Mouse (Mus musculus) adrenal gland, postnatal 10 days (tissue): Measurements from ENCODE around the gene B130006D01Rik. TPM values are rescaled to one million over a fixed set of nuclear protein-coding genes. Genes with fewer than 3 reads are reported as not detected.

Source experiments
- DNase-seq: peaks from one replicate; pipeline ENCODE4 v3.0.0; 2021; ENCODE audit warnings: mixed read lengths
- total RNA-seq, 2 experiments: library from RNA; stranded (reverse); gene quantifications; 2 replicates each; pipeline ENCODE4 v1.2.3; 2021

Gene B130006D01Rik
- total RNA-seq, 2 experiments from 2014 or later, result 0.27 to 1.3 TPM

DNA sequence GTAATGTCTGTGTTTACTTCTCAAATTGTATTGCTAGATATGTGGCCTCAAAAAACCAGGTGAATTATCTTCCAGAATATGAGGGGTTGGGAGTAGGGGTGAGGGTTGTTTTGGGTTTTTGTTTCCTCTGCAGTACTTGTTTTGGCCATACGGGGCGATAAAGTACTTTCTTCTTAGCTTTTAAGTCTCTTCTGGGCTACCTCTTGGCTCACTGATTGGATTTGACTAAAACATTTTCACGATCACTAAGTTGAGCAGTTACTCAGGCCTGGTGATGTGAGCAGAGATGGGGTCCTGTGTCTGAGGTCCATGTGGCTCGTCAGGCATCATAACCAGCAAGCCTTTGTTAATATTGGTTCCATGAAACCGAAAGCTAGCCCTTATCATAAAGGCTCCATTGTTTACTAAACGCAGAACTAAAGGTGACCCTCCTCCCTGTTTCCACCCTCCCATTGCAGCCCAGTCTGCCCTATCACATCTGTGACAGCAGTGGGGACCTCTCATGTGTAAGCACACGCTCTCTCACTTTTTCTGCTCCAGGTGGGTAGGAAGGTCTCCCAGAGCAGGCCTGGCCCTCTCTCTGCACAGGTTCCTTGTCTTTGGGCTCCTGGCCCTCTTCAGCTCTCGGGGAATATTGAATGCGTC, 47.5 kb downstream of the B130006D01Rik start:
- DNase-seq, result no peak

GRCm38 (mm10) chr11:95771665-95772064, 48.3 kb downstream of the B130006D01Rik start:
- no peak for DNase-seq

- no peak for DNase-seq
Observed at GRCm38 (mm10) chr11:95773264-95773663, 49.9 kb downstream of the B130006D01Rik start.

Other genes with a start within 250 kb of the B130006D01Rik start
- gene Nxph3, start 209.0 kb upstream of the B130006D01Rik start, total RNA-seq, result 1 to 10 TPM; 2.3 to 2.4 TPM
- gene Ngfr, start 135.9 kb upstream of the B130006D01Rik start, total RNA-seq, result 10 to 100 TPM; 12.6 to 23.8 TPM
- 100 to 1,000 TPM; 341 to 361 TPM for gene Phb, start 56.6 kb upstream of the B130006D01Rik start, total RNA-seq
- gene Zfp652, start 10.9 kb upstream of the B130006D01Rik start, total RNA-seq, result 10 to 100 TPM; 42.8 to 46.6 TPM
- gene Phospho1, start 100.9 kb downstream of the B130006D01Rik start, total RNA-seq, result 100 to 1,000 TPM; 204 to 243 TPM
- 10 to 100 TPM; 21.9 to 22.9 TPM for gene Gngt2, start 113.6 kb downstream of the B130006D01Rik start, total RNA-seq
- gene Abi3, start 118.9 kb downstream of the B130006D01Rik start, total RNA-seq, result 10 to 100 TPM; 11.5 to 14.8 TPM
- not detected for gene B4galnt2, start 191.3 kb downstream of the B130006D01Rik start, total RNA-seq